Mouse (Mus musculus): ENCODE data around the gene Mgat4d.
"Not testable (repeated sequence)": the region's sequence is repeated elsewhere in the genome, so short reads cannot be mapped to it uniquely, and the experiment has no call there.

Mgat4d gene

GRCm38 (mm10) chr8:83392521-83392920 is 44.2 kb downstream of the Mgat4d start:
- no peak for DNase-seq (ENCODE audit: low spot score)

GRCm38 (mm10) chr8:83394325-83394724 is 46.1 kb downstream of the Mgat4d start:
- no peak for DNase-seq (ENCODE audit: low spot score)

- DNase-seq (ENCODE audit: low spot score), result no peak
Measured at GRCm38 (mm10) chr8:83396680-83397079, 48.4 kb downstream of the Mgat4d start.

- DNase-seq (ENCODE audit: low spot score), result no peak
Measured at GRCm38 (mm10) chr8:83397726-83398125, 49.5 kb downstream of the Mgat4d start.

GRCm38 (mm10) chr8:83405548-83405947 is 57.3 kb downstream of the Mgat4d start:
- no peak for DNase-seq (ENCODE audit: low spot score)

- DNase-seq (ENCODE audit: low spot score), result no peak
Measured at GRCm38 (mm10) chr8:83406836-83407235, 58.6 kb downstream of the Mgat4d start.

- no peak for DNase-seq (ENCODE audit: low spot score)
Measured at GRCm38 (mm10) chr8:83408496-83408895, 60.2 kb downstream of the Mgat4d start.

GRCm38 (mm10) chr8:83416878-83417277 is 68.6 kb downstream of the Mgat4d start:
- DNase-seq (ENCODE audit: low spot score), result no peak

- DNase-seq (ENCODE audit: low spot score), result no peak
Measured at GRCm38 (mm10) chr8:83417970-83418369, 69.7 kb downstream of the Mgat4d start.

GRCm38 (mm10) chr8:83418805-83419516 is 70.7 kb downstream of the Mgat4d start:
- DNase-seq (ENCODE audit: low spot score), result peak; percentile 45

GRCm38 (mm10) chr8:83421354-83421753 is 73.1 kb downstream of the Mgat4d start:
- DNase-seq (ENCODE audit: low spot score), result no peak

GRCm38 (mm10) chr8:83423032-83423825 is 75.0 kb downstream of the Mgat4d start:
- peak; percentile 14 for DNase-seq (ENCODE audit: low spot score)

- no peak for DNase-seq (ENCODE audit: low spot score)
Measured at GRCm38 (mm10) chr8:83425202-83425601, 76.9 kb downstream of the Mgat4d start.

GRCm38 (mm10) chr8:83426104-83426759 is 78.0 kb downstream of the Mgat4d start:
- DNase-seq (ENCODE audit: low spot score), result no peak

GRCm38 (mm10) chr8:83426949-83427348 is 78.7 kb downstream of the Mgat4d start:
- DNase-seq (ENCODE audit: low spot score), result peak; percentile 9

- not testable (repeated sequence) for DNase-seq (ENCODE audit: low spot score)
Measured at GRCm38 (mm10) chr8:83428621-83429020, 80.3 kb downstream of the Mgat4d start.

GRCm38 (mm10) chr8:83429071-83429524 is 80.8 kb downstream of the Mgat4d start:
- DNase-seq (ENCODE audit: low spot score), result no peak
